Mouse (Mus musculus) activated CD4-positive, CD25-positive, alpha-beta regulatory T cell, adult 4 months (primary cell): ENCODE measurements around the gene Tubg1. TPM values are rescaled to one million over a fixed set of nuclear protein-coding genes. Genes with fewer than 3 reads are reported as not detected.

ENCODE experiments used
- ATAC-seq: one replicate; pipeline ENCODE4 v1.8.0; 2017
- polyA plus RNA-seq, 2 experiments: library from polyadenylated mRNA; unstranded; fragments of 100-300 nt; shearing (Covaris generic); gene quantifications; one replicate each; pipeline ENCODE4 v1.2.1; 2017

The Tubg1 gene
- 10 to 100 TPM; 17.7 to 26.8 TPM for polyA plus RNA-seq

- ATAC-seq: peak; percentile 86
These were observed at the start of gene Tubg1, which contains the start of gene Retreg3 for GRCm38 (mm10) chr11:101119761-101120544. Gene Tubg1, plus strand, starts transcription at chr11:101119938. Gene Retreg3, minus strand, starts transcription at chr11:101119893.

DNA sequence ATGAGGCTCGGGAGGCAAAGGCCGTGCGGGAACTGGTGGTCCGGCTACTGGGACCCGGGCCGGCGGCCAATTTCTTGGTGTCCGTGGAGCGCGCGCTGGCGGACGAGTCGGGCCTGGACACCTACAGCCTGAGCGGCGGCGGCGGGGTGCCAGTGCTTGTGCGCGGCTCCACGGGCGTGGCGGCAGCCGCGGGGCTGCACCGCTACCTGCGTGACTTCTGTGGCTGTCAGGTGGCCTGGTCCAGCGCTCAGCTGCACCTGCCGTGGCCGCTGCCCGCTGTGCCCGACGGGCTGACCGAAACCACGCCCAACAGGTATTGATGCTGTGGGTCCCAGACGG, 49.6 kb upstream of the Tubg1 start:
- ATAC-seq: peak; percentile 36

GRCm38 (mm10) chr11:101070987-101071386, 48.8 kb upstream of the Tubg1 start:
- no peak for ATAC-seq

DNA sequence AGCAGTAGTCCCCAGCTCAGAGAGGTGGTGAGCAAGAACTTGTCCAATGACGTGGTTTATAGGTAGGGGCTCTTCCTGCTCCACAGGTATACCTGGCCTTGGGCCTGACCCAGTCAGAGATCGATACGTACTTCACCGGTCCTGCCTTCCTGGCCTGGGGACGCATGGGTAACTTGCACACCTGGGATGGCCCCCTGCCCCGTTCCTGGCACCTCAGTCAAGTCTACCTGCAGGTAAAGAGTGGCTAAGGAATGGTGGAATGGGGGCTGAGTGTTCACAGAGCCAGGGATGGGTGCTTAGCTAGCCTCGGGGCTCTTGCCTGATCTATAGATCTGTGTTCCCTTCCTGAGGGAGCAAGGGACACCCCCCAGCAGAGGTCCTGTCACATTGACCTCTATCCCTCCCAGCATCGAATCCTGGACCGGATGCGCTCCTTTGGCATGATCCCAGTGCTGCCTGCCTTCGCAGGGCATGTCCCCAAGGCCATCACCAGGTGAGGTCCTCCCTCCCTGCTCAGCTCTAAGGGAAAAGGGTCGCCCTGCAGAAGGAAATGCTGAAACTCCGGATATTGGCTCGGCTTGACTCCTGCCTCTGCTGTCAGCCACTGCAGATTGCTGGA, 47.8 kb upstream of the Tubg1 start:
- no peak for ATAC-seq

GRCm38 (mm10) chr11:101078121-101078520, 41.6 kb upstream of the Tubg1 start, which contains the start of gene Hsd17b1:
Gene Hsd17b1, plus strand, starts transcription at chr11:101078411.
- ATAC-seq: no peak

DNA sequence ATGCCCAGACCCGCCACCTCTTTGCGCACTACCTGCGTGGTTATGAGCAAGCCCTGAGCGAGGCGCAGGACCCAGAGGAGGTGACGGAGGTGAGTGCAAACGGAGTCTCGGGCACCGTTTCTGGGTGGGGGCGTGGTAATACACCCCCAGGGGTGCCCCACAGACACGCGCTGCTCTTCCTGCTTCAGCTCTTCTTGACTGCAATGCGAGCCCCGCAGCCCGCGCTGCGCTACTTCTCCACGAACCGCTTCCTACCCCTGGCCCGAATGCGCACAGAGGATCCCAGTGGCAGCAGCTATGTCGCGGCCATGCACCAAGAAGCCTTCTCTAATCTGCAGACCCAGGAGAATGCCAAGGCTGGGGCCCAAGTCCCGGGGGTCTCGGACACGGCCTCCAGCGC, 40.0 kb upstream of the Tubg1 start:
- ATAC-seq: no peak

DNA sequence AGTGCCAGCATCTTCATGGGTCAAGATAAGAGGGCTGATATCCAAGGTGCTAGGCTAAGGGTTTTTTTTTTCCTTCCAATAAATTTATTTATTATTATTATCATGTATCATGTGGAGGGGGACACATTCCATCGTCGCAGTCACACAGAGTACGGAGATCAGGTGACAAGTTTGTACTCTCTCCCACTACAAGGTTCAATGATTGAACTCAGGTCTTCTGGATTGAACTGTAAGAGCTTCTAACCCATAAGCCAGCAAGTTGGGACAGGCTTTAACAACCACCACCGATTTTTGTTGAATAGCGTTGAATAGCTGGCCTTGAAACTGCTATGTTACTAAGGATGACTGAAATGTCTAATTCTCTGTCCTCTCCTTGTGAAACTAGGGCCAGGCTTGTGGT, 39.3 kb upstream of the Tubg1 start:
- no peak for ATAC-seq

DNA sequence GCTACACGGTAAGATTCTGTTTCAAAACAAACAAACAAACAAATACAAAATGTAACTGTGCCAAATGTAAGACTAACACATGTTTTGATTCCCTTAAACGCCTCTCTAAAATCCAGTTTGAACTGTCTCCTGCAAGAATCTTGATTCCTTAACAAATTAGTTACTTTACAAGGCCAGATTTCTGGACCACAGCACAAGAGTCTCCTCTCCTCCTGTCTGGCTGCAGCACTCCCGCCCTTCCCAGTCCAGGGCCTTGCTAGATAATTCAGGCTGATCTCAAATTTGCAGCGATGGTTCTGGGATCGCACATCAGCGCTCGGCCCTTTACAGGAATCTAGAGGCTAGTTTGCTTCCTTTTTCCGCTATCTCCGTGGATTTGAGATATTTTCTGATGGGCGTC, 38.1 kb upstream of the Tubg1 start:
- ATAC-seq: no peak

GRCm38 (mm10) chr11:101082208-101083082, 37.3 kb upstream of the Tubg1 start, which contains the start of gene Coasy:
Gene Coasy, plus strand, starts transcription at chr11:101082565.
- ATAC-seq: peak; percentile 81

DNA sequence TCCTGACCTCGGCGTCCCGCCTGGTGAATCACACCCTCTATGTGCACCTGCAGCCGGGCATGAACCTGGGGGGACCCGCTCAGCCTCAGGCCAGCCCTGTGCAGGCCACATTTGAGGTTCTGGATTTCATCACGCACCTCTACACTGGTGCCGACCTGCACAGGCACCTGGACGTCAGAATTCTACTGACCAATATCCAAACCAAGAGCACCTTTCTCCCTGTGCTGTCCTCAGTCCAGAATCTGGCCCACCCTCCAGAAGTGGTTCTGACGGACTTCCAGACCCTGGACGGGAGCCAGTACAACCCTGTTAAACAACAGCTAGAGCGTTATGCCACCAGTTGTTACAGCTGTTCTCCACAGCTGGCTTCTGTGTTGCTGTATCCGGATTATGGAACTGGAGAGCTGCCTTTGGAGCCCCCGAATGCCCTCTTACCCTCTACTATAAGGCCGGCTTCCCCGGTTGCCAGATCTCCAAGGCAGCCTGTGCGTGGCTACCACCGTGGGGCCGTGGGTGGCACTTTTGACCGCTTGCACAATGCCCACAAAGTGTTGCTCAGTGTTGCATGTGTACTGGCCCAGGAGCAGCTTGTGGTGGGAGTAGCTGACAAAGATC, 36.5 kb upstream of the Tubg1 start:
- ATAC-seq: no peak

GRCm38 (mm10) chr11:101084246-101084645, 35.5 kb upstream of the Tubg1 start:
- ATAC-seq: no peak

DNA sequence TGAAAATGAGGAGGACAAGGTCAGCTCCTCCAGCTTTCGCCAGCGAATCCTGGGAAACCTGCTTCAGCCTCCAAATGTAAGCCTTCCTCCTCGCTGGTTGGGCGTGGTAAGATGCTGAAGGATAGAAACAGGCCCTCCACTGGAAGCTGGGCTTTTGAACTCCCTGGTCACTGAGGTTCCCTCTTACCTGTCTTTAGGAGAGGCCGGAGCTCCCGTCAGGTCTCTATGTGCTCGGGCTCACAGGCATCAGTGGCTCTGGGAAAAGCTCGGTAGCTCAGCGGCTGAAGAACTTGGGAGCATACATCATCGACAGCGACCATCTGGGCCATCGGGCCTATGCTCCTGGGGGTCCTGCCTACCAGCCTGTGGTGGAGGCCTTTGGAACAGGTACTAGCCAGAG, 34.9 kb upstream of the Tubg1 start:
- no peak for ATAC-seq

DNA sequence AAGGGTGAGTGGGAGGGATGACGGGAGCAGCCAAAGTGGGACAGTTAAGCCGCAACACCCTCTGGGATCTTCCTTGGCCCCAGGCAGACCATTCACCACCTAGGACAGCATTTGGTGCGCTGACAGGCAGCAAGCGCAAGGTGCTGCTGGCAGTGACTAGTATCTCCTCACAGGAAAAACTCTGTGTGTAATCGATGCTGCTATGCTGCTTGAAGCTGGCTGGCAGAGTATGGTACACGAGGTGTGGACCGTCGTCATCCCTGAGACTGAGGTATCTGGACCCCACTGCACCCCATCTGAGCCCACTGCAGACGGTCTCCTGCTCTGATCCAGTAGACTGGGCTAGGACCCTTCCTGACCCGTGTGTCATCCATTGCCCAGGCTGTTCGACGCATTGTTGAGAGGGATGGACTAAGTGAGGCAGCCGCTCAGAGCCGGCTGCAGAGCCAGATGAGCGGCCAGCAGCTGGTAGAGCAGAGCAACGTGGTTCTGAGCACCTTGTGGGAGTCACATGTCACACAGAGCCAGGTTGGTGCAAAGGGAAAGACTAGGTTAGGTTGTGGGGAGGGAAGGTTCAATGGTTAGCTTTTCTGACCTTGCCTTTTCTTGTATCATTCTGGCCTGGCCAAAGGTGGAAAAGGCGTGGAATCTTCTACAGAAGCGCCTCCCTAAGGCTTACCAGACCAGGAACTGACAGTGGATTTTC, 34.0 kb upstream of the Tubg1 start:
- ATAC-seq: no peak

GRCm38 (mm10) chr11:101086323-101086674, 33.4 kb upstream of the Tubg1 start:
- ATAC-seq: no peak

GRCm38 (mm10) chr11:101086756-101087681, 32.7 kb upstream of the Tubg1 start, which contains the start of gene Mlx:
Gene Mlx, plus strand, starts transcription at chr11:101087277.
- ATAC-seq: peak; percentile 81

- ATAC-seq: no peak
These were observed 32.1 kb upstream of the Tubg1 start for GRCm38 (mm10) chr11:101087682-101088055.

DNA sequence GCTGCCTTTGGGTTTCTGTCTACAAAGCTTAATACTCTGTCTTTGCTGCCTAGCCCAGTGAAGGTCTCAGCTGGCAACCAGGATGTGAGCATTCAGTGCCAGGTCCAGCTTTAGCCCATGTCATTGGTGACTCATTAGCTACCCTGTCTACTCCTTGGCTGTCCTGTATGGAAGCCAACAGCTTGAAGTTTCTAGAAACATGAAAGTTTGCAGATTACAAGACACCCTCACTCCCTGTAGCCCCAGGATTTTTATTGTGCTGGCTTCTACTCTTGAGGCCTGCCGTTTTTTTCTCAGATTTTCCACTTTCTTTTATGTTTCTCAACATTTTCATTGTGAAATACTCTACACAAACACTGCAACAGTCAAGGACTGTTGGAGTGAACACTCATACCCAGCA, 29.8 kb upstream of the Tubg1 start:
- ATAC-seq: no peak

- ATAC-seq: no peak
These were observed 24.8 kb upstream of the Tubg1 start for GRCm38 (mm10) chr11:101094930-101095313.

DNA sequence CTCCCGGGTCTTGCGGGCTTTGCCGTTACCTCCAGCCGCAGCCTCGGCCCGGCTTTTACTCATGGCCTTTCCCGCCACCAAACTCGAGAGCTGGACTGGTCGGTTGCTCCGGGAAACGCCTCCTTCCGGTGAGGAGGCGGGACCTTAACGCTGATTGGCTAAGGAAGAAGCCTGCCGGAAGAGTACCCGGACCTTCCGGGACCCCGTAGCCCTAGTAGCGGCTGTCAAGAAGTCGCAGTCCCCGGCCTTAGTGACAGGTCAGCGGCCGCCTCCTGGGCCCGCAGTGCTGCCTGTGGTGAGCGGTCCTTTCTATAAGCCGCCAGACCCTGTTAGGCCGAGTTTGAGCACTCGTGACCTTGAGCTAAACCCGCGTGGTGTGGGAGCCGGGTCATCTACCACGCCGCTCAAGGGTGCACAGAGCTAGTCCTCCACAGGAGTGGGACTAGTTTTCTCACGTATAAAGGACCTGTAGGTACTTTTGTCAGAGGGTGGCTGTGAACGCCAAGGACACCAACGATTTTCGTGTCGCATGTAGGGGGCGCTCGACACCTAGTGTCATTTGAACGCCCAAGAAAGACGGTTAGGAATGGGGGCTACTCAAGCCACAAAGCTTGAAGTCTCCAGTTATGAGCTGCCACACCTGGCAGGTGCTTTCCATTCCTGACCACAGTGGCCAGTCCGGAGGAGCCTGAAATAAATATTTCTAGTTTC, 24.3 kb upstream of the Tubg1 start, which contains the start of gene Psmc3ip:
Gene Psmc3ip, minus strand, starts transcription at position 123 of the 711 bp plus-strand sequence.
- ATAC-seq: peak; percentile 86

DNA sequence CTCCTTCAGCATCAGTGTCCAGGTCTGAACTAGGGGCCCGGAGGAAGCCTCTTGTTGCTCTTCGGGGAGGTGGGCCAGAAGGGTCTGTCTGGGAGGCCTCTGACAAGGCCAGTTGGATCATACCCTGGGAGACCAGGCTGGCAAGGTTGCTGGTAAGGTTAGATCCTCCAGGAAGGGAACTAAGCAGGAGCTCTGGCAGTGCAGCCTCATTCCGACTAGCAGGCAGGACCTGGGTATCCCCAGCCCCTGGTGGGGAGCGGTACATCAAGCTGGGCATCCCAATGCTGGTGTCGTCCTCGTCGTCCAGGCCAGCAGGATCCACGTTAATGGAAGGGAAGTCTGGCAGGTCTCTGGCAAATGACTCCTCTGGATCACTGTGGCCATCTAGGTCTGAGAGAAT, 21.5 kb upstream of the Tubg1 start:
- no peak for ATAC-seq
